Mouse (Mus musculus): ENCODE results near the gene Zic5. TPM values are rescaled to one million over a fixed set of nuclear protein-coding genes. Genes with fewer than 3 reads are reported as not detected.

The Zic5 gene
- polyA plus RNA-seq, 1 experiment from 2014 or later = not detected

- no peak for ATAC-seq (replicated peaks; ENCODE audit: extremely low read depth, insufficient read depth, low FRiP score)
Observed at GRCm38 (mm10) chr14:122427204-122427560, 38.3 kb downstream of the Zic5 start.

GRCm38 (mm10) chr14:122426529-122427203, 38.8 kb downstream of the Zic5 start:
- H3K27ac ChIP-seq (ENCODE audit: low read length) = no peak overlapping the region
- no peak overlapping the region for H3K4me3 ChIP-seq (ENCODE audit: low read length)
- H3K36me3 ChIP-seq (ENCODE audit: control insufficient read depth, insufficient read depth) = no peaks in the 10 kb centered on the region
- no peak overlapping the region for H3K9ac ChIP-seq (ENCODE audit: low read length)
- no peaks in the 10 kb centered on the region for H3K9me3 ChIP-seq (replicated peaks; ENCODE audit: control insufficient read depth, low read length)
- no peaks in the 10 kb centered on the region for H3K4me1 ChIP-seq (ENCODE audit: control insufficient read depth, insufficient read depth, low read length)
- ATAC-seq (replicated peaks; ENCODE audit: extremely low read depth, insufficient read depth, low FRiP score) = no peak
- H3K4me2 ChIP-seq (ENCODE audit: low read depth, low read length) = no peak overlapping the region
- no peaks in the 10 kb centered on the region for H3K27me3 ChIP-seq (ENCODE audit: control insufficient read depth, insufficient read depth, low read length)
- WGBS = 53% methylated on average over 10 of the region's 10 CpGs

More at GRCm38 (mm10) chr14:122427204-122427560, 38.3 kb downstream of the Zic5 start:
- no peak overlapping the region for H3K4me3 ChIP-seq (ENCODE audit: low read length)
- H3K4me2 ChIP-seq (ENCODE audit: low read depth, low read length) = no peak overlapping the region
- H3K27me3 ChIP-seq (ENCODE audit: control insufficient read depth, insufficient read depth, low read length) = no peaks in the 10 kb centered on the region
- no peak overlapping the region for H3K9ac ChIP-seq (ENCODE audit: low read length)
- no peak overlapping the region for H3K27ac ChIP-seq (ENCODE audit: low read length)
- no peaks in the 10 kb centered on the region for H3K9me3 ChIP-seq (replicated peaks; ENCODE audit: control insufficient read depth, low read length)
- no peaks in the 10 kb centered on the region for H3K36me3 ChIP-seq (ENCODE audit: control insufficient read depth, insufficient read depth)
- no peaks in the 10 kb centered on the region for H3K4me1 ChIP-seq (ENCODE audit: control insufficient read depth, insufficient read depth, low read length)
- 57% methylated on average over 8 of the region's 8 CpGs for WGBS

GRCm38 (mm10) chr14:122424441-122424840, 41.0 kb downstream of the Zic5 start:
- no peak overlapping the region for H3K4me2 ChIP-seq (ENCODE audit: low read depth, low read length)
- 79% methylated on average over 3 of the region's 3 CpGs for WGBS

GRCm38 (mm10) chr14:122416166-122416771, 49.2 kb downstream of the Zic5 start:
- H3K36me3 ChIP-seq (ENCODE audit: control insufficient read depth, insufficient read depth) = no peaks in the 10 kb centered on the region
- no peak overlapping the region for H3K4me3 ChIP-seq (ENCODE audit: low read length)
- ATAC-seq (replicated peaks; ENCODE audit: extremely low read depth, insufficient read depth, low FRiP score) = no peak
- no peak overlapping the region for H3K4me2 ChIP-seq (ENCODE audit: low read depth, low read length)
- no peak overlapping the region for H3K9ac ChIP-seq (ENCODE audit: low read length)
- no peaks in the 10 kb centered on the region for H3K4me1 ChIP-seq (ENCODE audit: control insufficient read depth, insufficient read depth, low read length)
- H3K9me3 ChIP-seq (replicated peaks; ENCODE audit: control insufficient read depth, low read length) = no peaks in the 10 kb centered on the region
- H3K27ac ChIP-seq (ENCODE audit: low read length) = no peak overlapping the region
- 49% methylated on average over 4 of the region's 4 CpGs for WGBS
- no peaks in the 10 kb centered on the region for H3K27me3 ChIP-seq (ENCODE audit: control insufficient read depth, insufficient read depth, low read length)

More at GRCm38 (mm10) chr14:122424441-122424840, 41.0 kb downstream of the Zic5 start:
- no peak overlapping the region for H3K9ac ChIP-seq (ENCODE audit: low read length)
- H3K27me3 ChIP-seq (ENCODE audit: control insufficient read depth, insufficient read depth, low read length) = no peaks in the 10 kb centered on the region
- no peak overlapping the region for H3K27ac ChIP-seq (ENCODE audit: low read length)
- no peak for ATAC-seq (replicated peaks; ENCODE audit: extremely low read depth, insufficient read depth, low FRiP score)
- no peak overlapping the region for H3K4me3 ChIP-seq (ENCODE audit: low read length)
- no peaks in the 10 kb centered on the region for H3K4me1 ChIP-seq (ENCODE audit: control insufficient read depth, insufficient read depth, low read length)
- no peaks in the 10 kb centered on the region for H3K36me3 ChIP-seq (ENCODE audit: control insufficient read depth, insufficient read depth)
- no peaks in the 10 kb centered on the region for H3K9me3 ChIP-seq (replicated peaks; ENCODE audit: control insufficient read depth, low read length)

- H3K27me3 ChIP-seq (ENCODE audit: control insufficient read depth, insufficient read depth, low read length) = peaks cover 2% of the 10 kb centered on the region; the same call in 1 of the 2 replicates
- 79% methylated on average over 2 of the region's 2 CpGs for WGBS
- no peak overlapping the region for H3K4me3 ChIP-seq (ENCODE audit: low read length)
- no peak for ATAC-seq (replicated peaks; ENCODE audit: extremely low read depth, insufficient read depth, low FRiP score)
- H3K36me3 ChIP-seq (ENCODE audit: control insufficient read depth, insufficient read depth) = no peaks in the 10 kb centered on the region
- no peaks in the 10 kb centered on the region for H3K4me1 ChIP-seq (ENCODE audit: control insufficient read depth, insufficient read depth, low read length)
- no peak overlapping the region for H3K4me2 ChIP-seq (ENCODE audit: low read depth, low read length)
- no peak overlapping the region for H3K9ac ChIP-seq (ENCODE audit: low read length)
- H3K27ac ChIP-seq (ENCODE audit: low read length) = no peak overlapping the region
- no peaks in the 10 kb centered on the region for H3K9me3 ChIP-seq (replicated peaks; ENCODE audit: control insufficient read depth, low read length)
Observed at GRCm38 (mm10) chr14:122414786-122415185, 50.7 kb downstream of the Zic5 start.

- peaks cover 5% of the 10 kb centered on the region for H3K27me3 ChIP-seq (ENCODE audit: control insufficient read depth, insufficient read depth, low read length)
- H3K36me3 ChIP-seq (ENCODE audit: control insufficient read depth, insufficient read depth) = no peaks in the 10 kb centered on the region
- no peak overlapping the region for H3K4me3 ChIP-seq (ENCODE audit: low read length)
- no peak overlapping the region for H3K9ac ChIP-seq (ENCODE audit: low read length)
- ATAC-seq (replicated peaks; ENCODE audit: extremely low read depth, insufficient read depth, low FRiP score) = no peak
- no peaks in the 10 kb centered on the region for H3K4me1 ChIP-seq (ENCODE audit: control insufficient read depth, insufficient read depth, low read length)
- 78% methylated on average over 2 of the region's 2 CpGs for WGBS
- no peak overlapping the region for H3K27ac ChIP-seq (ENCODE audit: low read length)
- H3K9me3 ChIP-seq (replicated peaks; ENCODE audit: control insufficient read depth, low read length) = no peaks in the 10 kb centered on the region
- H3K4me2 ChIP-seq (ENCODE audit: low read depth, low read length) = no peak overlapping the region
Observed at GRCm38 (mm10) chr14:122413542-122413928, 51.9 kb downstream of the Zic5 start.

- H3K4me2 ChIP-seq (ENCODE audit: low read depth, low read length) = no peak overlapping the region
- 78% methylated on average over 2 of the region's 2 CpGs for WGBS
- no peak overlapping the region for H3K4me3 ChIP-seq (ENCODE audit: low read length)
- no peaks in the 10 kb centered on the region for H3K4me1 ChIP-seq (ENCODE audit: control insufficient read depth, insufficient read depth, low read length)
- no peak overlapping the region for H3K27ac ChIP-seq (ENCODE audit: low read length)
- H3K9ac ChIP-seq (ENCODE audit: low read length) = no peak overlapping the region
- no peaks in the 10 kb centered on the region for H3K9me3 ChIP-seq (replicated peaks; ENCODE audit: control insufficient read depth, low read length)
- peaks cover 10% of the 10 kb centered on the region for H3K27me3 ChIP-seq (ENCODE audit: control insufficient read depth, insufficient read depth, low read length)
- no peak for ATAC-seq (replicated peaks; ENCODE audit: extremely low read depth, insufficient read depth, low FRiP score)
- no peaks in the 10 kb centered on the region for H3K36me3 ChIP-seq (ENCODE audit: control insufficient read depth, insufficient read depth)
Observed at GRCm38 (mm10) chr14:122412841-122413541, 52.5 kb downstream of the Zic5 start.
